Mouse (Mus musculus): ENCODE results near the gene Nop58. TPM values are rescaled to one million over a fixed set of nuclear protein-coding genes. Genes with fewer than 3 reads are reported as not detected.
"Not testable (repeated sequence)": the region's sequence is repeated elsewhere in the genome, so short reads cannot be mapped to it uniquely, and the experiment has no call there.

The Nop58 gene
- polyA plus RNA-seq, 1 experiment: 8.2 TPM

- no peaks in the 10 kb centered on the region for H3K4me1 ChIP-seq (ENCODE audit: control insufficient read depth, insufficient read depth, insufficient read length, low read length)
- TF ChIP-seq POLR2A (IDR thresholded peaks at IDR 0.05; ENCODE audit: low read depth, low read length) (no peak), CTCF (IDR thresholded peaks at IDR 0.05; ENCODE audit: extremely low read depth, insufficient read length, insufficient replicate concordance, low read depth, low read length) (no peak)
- H3K27ac ChIP-seq (ENCODE audit: insufficient read depth, low read depth, low read length): no peak overlapping the region
- WGBS: 44% methylated on average over 4 of the region's 4 CpGs
- H3K27me3 ChIP-seq (ENCODE audit: control insufficient read depth, insufficient read depth, low read length): no peaks in the 10 kb centered on the region
- H3K4me3 ChIP-seq (ENCODE audit: low read depth, low read length): no peak overlapping the region
- H3K36me3 ChIP-seq (ENCODE audit: control insufficient read depth, insufficient read depth, low read length): no peaks in the 10 kb centered on the region
These were observed 40.9 kb downstream of the Nop58 start for GRCm38 (mm10) chr1:59725661-59726060.

GRCm38 (mm10) chr1:59730106-59730505 is 45.3 kb downstream of the Nop58 start:
- no peak for TF ChIP-seq POLR2A (IDR thresholded peaks at IDR 0.05; ENCODE audit: low read depth, low read length)
- TF ChIP-seq CTCF (IDR thresholded peaks at IDR 0.05; ENCODE audit: extremely low read depth, insufficient read length, insufficient replicate concordance, low read depth, low read length): no peak
- WGBS: 73% methylated on average over 8 of the region's 8 CpGs

DNA sequence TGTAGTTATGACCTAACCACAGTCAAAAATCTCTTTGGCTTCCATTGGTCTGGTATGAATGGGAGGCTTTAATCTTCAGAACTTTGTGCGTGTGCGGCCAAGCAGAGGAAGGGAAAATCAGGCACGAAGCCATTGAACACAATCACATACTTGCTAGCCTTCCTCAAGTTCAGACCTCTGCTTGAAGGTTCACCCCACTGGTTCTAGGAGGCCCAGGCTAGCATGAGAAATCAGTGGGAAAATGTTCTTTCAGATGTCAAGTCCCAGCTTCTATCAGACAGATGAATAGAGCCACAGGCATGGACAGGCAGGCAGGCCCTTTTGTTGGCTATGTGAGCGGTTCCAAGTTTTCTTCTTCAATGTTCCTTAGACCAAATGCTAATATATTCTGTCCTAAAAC is 46.0 kb downstream of the Nop58 start:
- no peak overlapping the region for H3K4me3 ChIP-seq (ENCODE audit: low read depth, low read length)
- TF ChIP-seq POLR2A (IDR thresholded peaks at IDR 0.05; ENCODE audit: low read depth, low read length) (no peak), CTCF (IDR thresholded peaks at IDR 0.05; ENCODE audit: extremely low read depth, insufficient read length, insufficient replicate concordance, low read depth, low read length) (no peak)
- 89% methylated on average over 4 of the region's 4 CpGs for WGBS
- H3K4me1 ChIP-seq (ENCODE audit: control insufficient read depth, insufficient read depth, insufficient read length, low read length): no peaks in the 10 kb centered on the region
- no peaks in the 10 kb centered on the region for H3K27me3 ChIP-seq (ENCODE audit: control insufficient read depth, insufficient read depth, low read length)
- no peaks in the 10 kb centered on the region for H3K36me3 ChIP-seq (ENCODE audit: control insufficient read depth, insufficient read depth, low read length)
- no peak overlapping the region for H3K27ac ChIP-seq (ENCODE audit: insufficient read depth, low read depth, low read length)

More at GRCm38 (mm10) chr1:59730106-59730505, 45.3 kb downstream of the Nop58 start:
- H3K4me3 ChIP-seq (ENCODE audit: low read depth, low read length): no peak overlapping the region
- no peaks in the 10 kb centered on the region for H3K27me3 ChIP-seq (ENCODE audit: control insufficient read depth, insufficient read depth, low read length)
- no peak overlapping the region for H3K27ac ChIP-seq (ENCODE audit: insufficient read depth, low read depth, low read length)
- no peaks in the 10 kb centered on the region for H3K4me1 ChIP-seq (ENCODE audit: control insufficient read depth, insufficient read depth, insufficient read length, low read length)
- H3K36me3 ChIP-seq (ENCODE audit: control insufficient read depth, insufficient read depth, low read length): no peaks in the 10 kb centered on the region

DNA sequence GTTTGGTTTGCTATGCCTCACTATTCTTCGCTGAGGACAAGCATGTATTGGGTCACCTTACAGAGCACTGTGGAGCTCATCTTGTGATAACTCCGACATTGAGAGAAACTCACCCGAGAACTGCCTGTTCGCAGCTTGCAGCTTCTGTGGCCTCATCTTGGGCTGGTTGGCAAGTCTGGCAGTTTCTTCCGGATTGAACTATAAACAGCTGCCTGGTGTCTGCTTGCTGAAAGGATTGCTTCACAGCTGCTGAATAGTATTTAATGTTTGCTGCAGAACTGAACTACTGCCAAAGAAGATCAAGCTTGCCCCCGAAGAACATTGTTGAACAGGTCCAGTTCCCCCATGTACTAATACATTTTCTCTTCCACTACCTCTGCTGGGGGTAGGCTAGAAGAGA is 49.3 kb downstream of the Nop58 start:
- H3K4me3 ChIP-seq (ENCODE audit: low read depth, low read length): no peak overlapping the region
- H3K4me1 ChIP-seq (ENCODE audit: control insufficient read depth, insufficient read depth, insufficient read length, low read length): peaks cover 3% of the 10 kb centered on the region; the same call in 1 of the 2 replicates
- no peaks in the 10 kb centered on the region for H3K27me3 ChIP-seq (ENCODE audit: control insufficient read depth, insufficient read depth, low read length)
- 52% methylated on average over 6 of the region's 6 CpGs for WGBS
- H3K36me3 ChIP-seq (ENCODE audit: control insufficient read depth, insufficient read depth, low read length): no peaks in the 10 kb centered on the region
- no peak overlapping the region for H3K27ac ChIP-seq (ENCODE audit: insufficient read depth, low read depth, low read length)
- TF ChIP-seq CTCF (IDR thresholded peaks at IDR 0.05; ENCODE audit: extremely low read depth, insufficient read length, insufficient replicate concordance, low read depth, low read length): no peak
- no peak for TF ChIP-seq POLR2A (IDR thresholded peaks at IDR 0.05; ENCODE audit: low read depth, low read length)

- Histone ChIP-seq H3K4me3 (ENCODE audit: low read depth, low read length) (no peak overlapping the region), H3K27ac (ENCODE audit: insufficient read depth, low read depth, low read length) (peak overlapping the region; percentile 10; the same call in 1 of the 2 replicates), H3K27me3 (ENCODE audit: control insufficient read depth, insufficient read depth, low read length) (no peaks in the 10 kb centered on the region), H3K4me1 (ENCODE audit: control insufficient read depth, insufficient read depth, insufficient read length, low read length) (peaks cover 3% of the 10 kb centered on the region; the same call in 1 of the 2 replicates), H3K36me3 (ENCODE audit: control insufficient read depth, insufficient read depth, low read length) (no peaks in the 10 kb centered on the region)
- 32% methylated on average over 6 of the region's 6 CpGs for WGBS
- TF ChIP-seq CTCF (IDR thresholded peaks at IDR 0.05; ENCODE audit: extremely low read depth, insufficient read length, insufficient replicate concordance, low read depth, low read length) (no peak), POLR2A (IDR thresholded peaks at IDR 0.05; ENCODE audit: low read depth, low read length) (no peak)
These were observed 54.1 kb downstream of the Nop58 start for GRCm38 (mm10) chr1:59738768-59739414.

DNA sequence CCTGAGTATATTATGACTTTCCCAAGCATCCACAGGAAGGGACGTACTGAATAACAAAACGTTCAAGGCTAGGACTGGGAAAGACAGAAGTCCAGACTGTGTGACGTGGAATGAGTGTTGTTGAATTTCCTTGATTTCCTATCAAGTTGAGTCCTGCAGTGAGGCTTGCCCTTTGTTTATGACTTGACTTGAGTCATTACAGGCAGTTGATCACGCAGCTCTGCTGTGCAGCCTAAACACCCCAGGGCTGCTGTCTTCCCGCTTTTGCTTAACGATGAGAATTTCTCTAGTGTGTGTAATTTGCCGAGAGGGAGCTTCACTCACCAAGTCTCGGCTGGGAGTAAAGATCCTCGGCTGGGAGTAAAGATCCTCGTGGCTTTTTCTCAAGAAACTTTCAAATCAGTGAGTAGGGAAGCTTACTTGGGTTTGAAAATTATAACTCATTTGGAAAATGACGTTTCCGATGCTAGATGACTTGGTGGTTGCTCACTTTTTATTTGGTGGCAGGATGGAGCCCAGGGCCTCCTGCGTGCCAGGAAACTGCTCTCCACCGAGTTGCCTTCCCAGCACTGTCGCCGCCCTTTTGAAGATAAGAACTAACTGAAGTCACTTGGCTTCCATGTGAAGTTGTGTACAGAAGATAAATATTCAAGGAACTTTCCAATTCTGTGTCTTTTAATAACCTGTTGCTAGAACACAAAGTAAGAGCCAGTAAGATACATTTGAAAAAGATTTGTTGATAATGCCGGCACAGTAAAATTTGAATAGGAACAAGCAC is 55.0 kb downstream of the Nop58 start:
- no peaks in the 10 kb centered on the region for H3K36me3 ChIP-seq (ENCODE audit: control insufficient read depth, insufficient read depth, low read length)
- peak overlapping the region; percentile 14 for H3K4me3 ChIP-seq (ENCODE audit: low read depth, low read length)
- 21% methylated on average over 17 of the region's 17 CpGs for WGBS
- no peaks in the 10 kb centered on the region for H3K27me3 ChIP-seq (ENCODE audit: control insufficient read depth, insufficient read depth, low read length)
- peaks cover 3% of the 10 kb centered on the region; the same call in 1 of the 2 replicates for H3K4me1 ChIP-seq (ENCODE audit: control insufficient read depth, insufficient read depth, insufficient read length, low read length)
- no peak for TF ChIP-seq POLR2A (IDR thresholded peaks at IDR 0.05; ENCODE audit: low read depth, low read length)
- no peak for TF ChIP-seq CTCF (IDR thresholded peaks at IDR 0.05; ENCODE audit: extremely low read depth, insufficient read length, insufficient replicate concordance, low read depth, low read length)
- H3K27ac ChIP-seq (ENCODE audit: insufficient read depth, low read depth, low read length): peak overlapping the region; percentile 37; the same call in 1 of the 2 replicates

- H3K4me3 ChIP-seq (ENCODE audit: low read depth, low read length): no peak overlapping the region
- no peaks in the 10 kb centered on the region for H3K27me3 ChIP-seq (ENCODE audit: control insufficient read depth, insufficient read depth, low read length)
- WGBS: 76% methylated on average over 2 of the region's 2 CpGs
- no peaks in the 10 kb centered on the region for H3K36me3 ChIP-seq (ENCODE audit: control insufficient read depth, insufficient read depth, low read length)
- H3K27ac ChIP-seq (ENCODE audit: insufficient read depth, low read depth, low read length): no peak overlapping the region
- no peaks in the 10 kb centered on the region for H3K4me1 ChIP-seq (ENCODE audit: control insufficient read depth, insufficient read depth, insufficient read length, low read length)
- TF ChIP-seq POLR2A (IDR thresholded peaks at IDR 0.05; ENCODE audit: low read depth, low read length): no peak
- TF ChIP-seq CTCF (IDR thresholded peaks at IDR 0.05; ENCODE audit: extremely low read depth, insufficient read length, insufficient replicate concordance, low read depth, low read length): no peak
These were observed 64.3 kb downstream of the Nop58 start for GRCm38 (mm10) chr1:59749047-59749446.

DNA sequence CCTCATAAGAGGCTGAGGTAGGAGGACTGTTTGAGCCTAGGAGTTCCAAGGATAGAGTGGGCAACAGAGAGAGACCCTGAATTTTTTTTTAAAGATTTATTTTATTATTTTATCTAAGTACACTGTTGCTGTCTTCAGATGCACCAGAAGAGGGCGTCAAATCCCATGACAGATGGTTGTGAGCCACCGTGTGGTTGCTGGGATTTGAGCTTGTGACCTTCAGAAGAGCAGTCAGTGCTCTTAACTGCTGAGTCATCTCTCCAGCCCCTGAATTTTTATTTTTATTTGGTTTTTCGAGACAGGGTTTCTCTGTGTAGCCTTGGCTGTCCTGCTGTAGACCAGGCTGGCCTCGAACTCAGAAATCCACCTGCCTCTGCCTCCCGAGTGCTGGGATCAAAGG is 65.0 kb downstream of the Nop58 start:
- H3K27me3 ChIP-seq (ENCODE audit: control insufficient read depth, insufficient read depth, low read length); H3K4me3 ChIP-seq (ENCODE audit: low read depth, low read length); H3K4me1 ChIP-seq (ENCODE audit: control insufficient read depth, insufficient read depth, insufficient read length, low read length); H3K36me3 ChIP-seq (ENCODE audit: control insufficient read depth, insufficient read depth, low read length); H3K27ac ChIP-seq (ENCODE audit: insufficient read depth, low read depth, low read length): not testable (repeated sequence)
- 79% methylated on average over 5 of the region's 5 CpGs for WGBS
